Mouse (Mus musculus) layer of hippocampus, postnatal 36 days (tissue): Measurements from ENCODE around the gene Fat3. TPM values are rescaled to one million over a fixed set of nuclear protein-coding genes. Genes with fewer than 3 reads are reported as not detected.

Source experiments
- DNase-seq, 2 experiments: peaks; one replicate each; pipeline ENCODE4 v3.0.0; 2022
- total RNA-seq, 2 experiments: library from RNA; stranded (reverse); gene quantifications; 2 replicates each; pipeline ENCODE4 v1.2.3; 2021

Fat3 gene
- total RNA-seq, 2 experiments from 2014 or later = 35.3 to 40.1 TPM

GRCm38 (mm10) chr9:16428589-16428988 is 72.5 kb downstream of the Fat3 start:
- DNase-seq = no peak

DNA sequence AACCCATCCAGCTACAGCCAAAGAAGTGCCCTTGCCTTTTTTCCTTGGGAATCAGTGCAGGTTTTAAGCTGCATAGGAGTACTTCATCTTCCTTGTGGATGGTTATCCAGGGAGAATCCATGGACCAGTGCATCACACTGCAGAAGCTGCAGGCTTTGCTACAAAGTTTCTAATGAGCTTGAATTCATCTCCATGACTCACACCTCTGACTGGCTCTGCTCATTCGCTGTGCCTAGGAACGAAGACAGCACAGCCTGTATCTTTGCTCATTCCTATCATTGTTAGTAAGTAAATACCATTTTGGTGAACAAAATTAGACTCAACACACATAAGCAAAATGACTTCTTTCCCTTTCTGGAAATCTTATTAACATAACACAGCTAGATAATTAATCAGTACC is 78.4 kb downstream of the Fat3 start:
- no peak for DNase-seq

DNA sequence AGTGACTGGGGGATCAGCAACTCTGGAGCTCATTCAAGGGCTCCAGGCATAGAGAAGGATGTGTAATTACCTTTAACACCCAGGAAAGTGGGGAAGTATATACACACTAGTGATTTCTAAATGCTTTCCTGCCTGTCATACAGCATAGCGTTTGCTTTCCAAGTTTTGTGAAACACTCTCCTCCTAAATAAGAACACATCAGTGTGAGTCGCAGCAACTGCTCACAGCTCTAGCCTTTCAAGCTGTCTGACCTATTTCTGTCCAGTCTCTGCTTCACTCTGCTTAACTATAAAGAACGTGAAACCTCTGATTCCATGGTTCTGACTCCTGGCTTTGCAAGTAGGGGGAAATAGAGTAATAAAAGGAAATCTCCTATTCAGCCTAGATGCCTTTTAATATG is 98.3 kb downstream of the Fat3 start:
- no peak for DNase-seq

DNA sequence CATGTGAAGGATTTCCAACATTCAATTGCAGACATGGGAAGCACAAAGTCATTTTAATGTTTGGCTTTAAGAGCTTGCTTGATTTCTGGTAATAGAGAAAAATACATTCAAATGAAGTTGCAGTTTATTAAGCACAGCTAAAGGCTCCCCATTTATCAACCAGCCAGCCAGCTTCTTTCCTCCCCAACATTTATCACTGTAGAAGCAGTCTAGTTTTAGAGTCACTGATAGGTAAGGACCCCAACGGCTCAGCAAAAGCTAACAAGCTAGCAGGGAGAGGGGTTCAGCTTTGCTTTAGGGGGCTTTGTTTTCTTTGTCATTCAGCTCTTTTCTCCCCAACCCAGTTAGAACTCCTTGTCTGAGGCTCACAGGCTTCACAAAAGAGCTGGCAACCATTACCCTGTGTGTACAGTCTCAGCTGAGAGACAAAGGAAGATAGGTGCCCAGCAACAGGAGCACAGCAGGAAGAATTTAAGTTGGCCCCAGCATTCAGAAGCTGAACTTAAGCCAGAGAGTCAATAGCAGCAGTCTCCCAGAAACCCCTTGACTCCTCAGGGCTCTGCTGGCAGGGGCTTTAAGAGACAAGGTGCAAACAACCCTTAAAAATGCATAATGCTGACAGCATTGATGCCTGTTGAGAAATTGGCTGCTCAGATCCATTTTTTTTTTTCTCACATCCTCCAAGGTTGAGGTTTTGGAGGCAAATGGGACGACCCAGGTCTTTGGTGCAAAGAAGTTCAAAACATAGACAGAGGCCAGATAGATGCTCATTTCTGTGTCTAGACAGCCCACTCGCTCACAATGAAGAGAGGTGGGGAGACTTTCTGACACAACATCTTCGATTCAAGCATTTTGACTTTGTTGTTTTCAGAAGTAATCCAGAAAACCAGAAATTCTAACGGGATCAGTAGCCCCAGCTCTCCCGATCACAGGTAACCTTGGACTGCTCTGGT is 102.1 kb downstream of the Fat3 start:
- peak; percentile 3 to 4 for DNase-seq

GRCm38 (mm10) chr9:16389141-16389540 is 111.9 kb downstream of the Fat3 start:
- DNase-seq = no peak

DNA sequence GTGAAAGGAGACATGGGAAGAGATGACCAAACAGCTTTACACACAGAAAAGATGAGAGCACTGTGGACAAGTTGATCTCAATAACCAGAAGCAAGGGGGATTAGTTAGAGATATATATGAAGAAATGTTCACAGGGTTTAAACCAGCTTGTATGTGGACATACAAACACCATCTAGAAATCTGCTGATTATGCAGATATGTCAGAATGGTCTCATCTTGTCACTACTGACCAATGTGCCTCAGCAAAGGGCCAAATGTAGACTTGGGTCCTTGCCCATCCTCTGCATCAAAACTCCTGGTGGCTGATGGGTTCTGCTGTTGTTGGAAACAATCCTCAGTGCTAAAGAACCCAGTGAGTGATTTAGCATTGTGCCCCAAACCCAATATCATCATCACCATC is 113.6 kb downstream of the Fat3 start:
- no peak for DNase-seq

- DNase-seq = no peak
These were observed 137.4 kb downstream of the Fat3 start for GRCm38 (mm10) chr9:16363713-16364112.

DNA sequence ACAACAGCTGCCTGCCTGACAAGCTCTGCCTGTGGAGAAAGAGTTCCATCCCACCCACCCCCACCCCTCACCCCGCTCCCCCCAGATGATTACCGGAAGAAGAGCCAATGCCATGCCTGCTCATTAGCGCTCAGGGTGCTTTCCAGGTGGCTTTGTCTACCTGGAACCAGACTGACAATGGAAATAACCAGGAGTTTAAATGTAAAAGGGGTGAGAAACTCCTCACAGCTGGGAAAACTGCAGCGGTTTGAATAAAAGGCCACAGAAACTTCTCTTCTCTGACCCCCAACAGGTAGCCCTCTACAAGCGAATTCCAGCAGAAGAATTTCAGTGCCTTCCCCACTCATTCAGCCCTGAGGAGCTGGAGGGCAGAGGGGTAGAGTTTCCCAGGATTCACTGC is 139.3 kb downstream of the Fat3 start:
- no peak for DNase-seq

- no peak for DNase-seq
These were observed 144.4 kb downstream of the Fat3 start for GRCm38 (mm10) chr9:16356636-16357035.

DNA sequence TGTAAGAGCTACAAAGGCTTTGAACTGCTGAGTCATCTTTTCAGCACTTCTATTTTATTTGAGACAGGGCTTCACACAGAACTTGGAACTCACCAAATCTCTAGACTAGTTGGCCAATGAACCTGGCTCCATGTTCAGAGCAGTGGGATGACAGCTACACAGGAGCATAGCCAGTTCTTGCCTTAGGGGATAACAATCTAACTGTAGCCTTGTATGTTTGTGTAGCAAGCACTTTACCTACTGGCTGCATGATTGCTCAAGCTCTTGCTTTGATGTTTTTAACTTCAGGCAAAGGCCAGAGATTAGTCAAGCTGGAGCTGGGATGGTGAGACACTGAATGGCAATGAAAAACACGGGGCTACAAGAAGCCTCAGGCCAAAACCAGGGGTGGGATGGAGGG is 146.2 kb downstream of the Fat3 start:
- DNase-seq = no peak

- no peak for DNase-seq
These were observed 147.9 kb downstream of the Fat3 start for GRCm38 (mm10) chr9:16353049-16353724.

DNA sequence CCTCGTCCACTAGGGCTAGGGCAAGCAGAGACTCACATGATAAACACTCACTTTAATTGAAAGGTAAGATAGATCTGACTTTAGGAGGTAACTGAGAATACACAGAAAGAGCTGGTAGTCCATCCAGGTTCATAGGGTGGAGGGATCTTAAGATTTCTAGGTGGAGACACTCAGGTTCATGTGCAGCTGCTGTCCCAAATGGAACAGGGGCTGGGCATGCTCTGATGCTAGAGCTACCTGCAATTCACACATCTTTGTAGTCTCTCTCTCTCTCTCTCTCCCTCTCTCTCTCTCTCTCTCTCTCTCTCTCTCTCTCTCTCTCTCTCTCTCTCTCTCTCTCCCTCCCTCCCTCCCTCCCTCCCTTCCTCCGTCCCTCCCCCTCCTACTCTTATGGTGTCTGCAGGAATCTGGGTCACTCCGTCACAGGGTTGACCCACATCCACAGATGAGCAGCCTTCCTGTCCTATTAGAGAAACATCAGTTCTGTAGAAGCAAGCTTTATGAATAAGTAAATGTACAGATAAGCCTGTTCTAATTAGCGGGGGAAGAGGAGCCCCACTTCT is 148.5 kb downstream of the Fat3 start:
- DNase-seq = no peak

DNA sequence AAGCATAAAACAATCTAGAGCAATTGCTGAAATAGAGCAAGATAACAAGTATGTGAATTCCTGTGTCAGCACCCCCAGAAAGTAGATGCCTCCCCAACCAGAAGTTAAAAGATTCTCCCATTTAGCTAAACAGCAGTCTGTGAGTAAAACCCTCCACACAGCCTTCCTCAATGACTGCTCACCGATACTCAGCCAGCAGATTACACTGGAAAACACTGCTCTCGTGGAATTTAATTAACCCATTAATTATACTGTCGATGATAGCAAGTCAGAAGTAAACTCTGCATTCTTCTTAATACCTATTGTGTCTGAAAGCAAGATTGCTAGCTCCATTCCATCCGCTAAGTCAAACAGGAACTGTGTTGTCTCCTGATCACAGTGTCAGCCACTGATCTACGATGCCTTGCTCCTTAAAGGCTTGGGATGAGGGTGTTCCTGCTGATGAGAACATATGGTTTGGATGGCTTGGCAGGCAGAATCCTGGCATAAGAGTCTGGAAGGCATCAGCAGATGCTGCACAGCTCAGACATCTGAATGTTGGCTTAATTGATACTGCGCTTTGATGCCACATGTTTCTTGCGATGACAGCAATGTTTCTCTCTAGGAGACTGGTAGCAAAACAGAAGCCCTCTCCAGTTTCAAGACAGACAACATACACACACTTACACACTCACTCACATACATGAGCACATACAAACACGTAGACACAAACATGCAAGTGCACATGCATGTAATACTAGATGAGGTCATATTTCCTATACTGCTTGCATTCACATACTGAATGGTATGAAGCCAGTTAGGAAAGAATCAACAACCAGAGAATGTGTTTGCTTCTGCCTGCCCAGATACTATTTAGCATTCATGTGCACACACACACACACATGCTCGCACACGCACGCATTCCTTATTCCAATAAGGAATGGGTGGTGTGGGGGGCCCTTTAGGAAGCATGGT is 155.9 kb downstream of the Fat3 start:
- peak; percentile 30 to 62 for DNase-seq

DNA sequence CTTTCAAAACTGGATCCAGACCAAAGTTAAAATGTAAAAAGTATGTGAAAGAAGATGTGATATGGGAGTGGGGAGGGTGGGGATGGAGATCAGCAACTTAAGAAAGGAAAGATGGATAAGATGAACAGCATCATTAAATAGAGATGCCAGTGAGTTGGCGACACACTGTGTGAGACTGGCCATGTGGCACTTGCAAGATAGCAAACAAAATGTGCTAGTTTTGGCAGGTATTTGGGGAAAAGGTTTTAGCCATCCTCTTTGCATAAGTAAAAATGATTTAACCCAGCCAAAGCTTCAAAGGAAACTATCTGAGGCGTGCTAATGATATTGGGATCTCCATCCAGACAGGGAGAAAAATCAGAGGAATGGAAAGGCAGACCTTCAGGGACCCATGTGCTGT is 157.9 kb downstream of the Fat3 start:
- DNase-seq = no peak

- no peak for DNase-seq
These were observed 158.5 kb downstream of the Fat3 start for GRCm38 (mm10) chr9:16342577-16342976.

GRCm38 (mm10) chr9:16330290-16330984 is 170.6 kb downstream of the Fat3 start:
- no peak for DNase-seq

DNA sequence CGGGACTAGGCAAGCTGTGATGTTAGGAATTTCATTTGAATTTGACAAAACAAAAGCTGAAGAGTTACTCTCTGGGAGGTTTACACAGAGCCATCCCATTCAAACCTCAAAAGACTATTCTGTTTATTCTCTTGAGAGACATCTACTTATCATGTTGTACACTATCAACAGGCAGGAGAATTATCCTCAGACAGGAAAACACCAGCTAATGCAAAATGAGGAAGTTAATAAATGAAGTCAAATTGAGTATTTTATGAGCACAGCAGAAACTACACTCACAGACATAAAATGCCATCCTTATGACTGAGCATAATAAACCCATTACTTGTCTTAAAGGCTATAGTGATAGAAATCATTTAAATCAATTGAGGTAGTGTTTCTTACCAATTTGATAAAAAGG is 182.1 kb downstream of the Fat3 start:
- no peak for DNase-seq

GRCm38 (mm10) chr9:16312599-16313197 is 188.4 kb downstream of the Fat3 start:
- DNase-seq = no peak

DNA sequence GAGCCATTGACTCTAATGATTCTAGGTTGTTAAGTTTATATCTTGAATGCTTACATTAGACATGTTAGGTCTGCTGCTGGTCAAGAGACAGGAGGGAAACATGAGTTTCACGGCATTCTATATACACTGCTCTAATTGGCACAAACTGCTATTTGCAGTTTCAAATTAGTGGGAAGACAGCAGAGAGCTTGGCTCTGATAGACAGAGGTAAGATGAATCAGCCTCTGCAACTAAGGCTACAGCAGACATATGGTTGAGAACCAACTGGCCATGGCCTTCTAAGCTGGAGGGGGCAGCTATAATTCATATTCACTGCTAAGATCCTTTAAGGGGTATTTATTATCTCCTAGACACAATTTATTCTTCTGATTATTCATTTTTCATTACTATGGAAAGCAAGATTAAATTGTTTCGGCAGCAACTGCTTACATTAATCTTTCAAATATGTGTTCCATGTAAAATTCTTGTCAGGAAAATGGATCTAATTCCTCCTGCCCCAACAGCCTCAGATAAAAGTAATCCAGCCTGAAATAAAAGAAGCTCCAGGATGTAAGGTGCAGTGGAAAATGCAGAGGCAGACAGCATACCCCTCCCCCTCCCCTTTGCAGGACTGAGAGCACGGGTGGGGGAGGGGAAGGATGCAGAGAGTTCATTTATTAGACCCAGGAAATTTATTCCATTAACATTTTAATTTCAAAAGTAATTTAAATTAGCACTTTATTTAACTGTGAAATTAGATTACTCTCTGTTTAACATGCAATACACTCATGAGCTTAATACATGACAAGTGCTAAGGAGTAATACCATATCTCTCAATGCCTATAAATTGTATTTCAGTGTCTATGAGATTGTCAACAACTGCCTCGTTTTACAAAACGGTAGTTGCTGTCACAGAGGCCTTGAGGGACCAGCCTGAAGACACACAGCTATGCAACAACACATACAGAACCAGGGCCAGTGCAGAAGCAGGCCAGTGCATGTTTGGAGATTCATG is 189.9 kb downstream of the Fat3 start:
- no peak for DNase-seq

- no peak for DNase-seq
These were observed 190.8 kb downstream of the Fat3 start for GRCm38 (mm10) chr9:16310305-16310704.
